Mouse (Mus musculus): ENCODE measurements around the gene Pde3a.

The Pde3a gene

GRCm38 (mm10) chr6:141248691-141249584 lies at the start of gene Pde3a:
TSS of gene Pde3a (plus strand) at chr6:141249269.
- DNase-seq = peak in 1 of 2 experiments; percentile 16

- DNase-seq = no peak
Observed at GRCm38 (mm10) chr6:141200173-141200615, 48.9 kb upstream of the Pde3a start.

- no peak for DNase-seq
Observed at GRCm38 (mm10) chr6:141207531-141207930, 41.5 kb upstream of the Pde3a start.

- DNase-seq = no peak
Observed at GRCm38 (mm10) chr6:141208283-141208872, 40.7 kb upstream of the Pde3a start.

GRCm38 (mm10) chr6:141210021-141210420 lies 39.0 kb upstream of the Pde3a start:
- no peak for DNase-seq

GRCm38 (mm10) chr6:141221081-141221480 lies 28.0 kb upstream of the Pde3a start:
- peak; percentile 38 to 59 for DNase-seq

- DNase-seq = no peak
Observed at GRCm38 (mm10) chr6:141226851-141227657, 22.0 kb upstream of the Pde3a start.

- DNase-seq = no peak
Observed at GRCm38 (mm10) chr6:141227658-141228005, 21.4 kb upstream of the Pde3a start.

- no peak for DNase-seq
Observed at GRCm38 (mm10) chr6:141232756-141233382, 16.2 kb upstream of the Pde3a start.

- no peak for DNase-seq
Observed at GRCm38 (mm10) chr6:141241809-141242208, 7.3 kb upstream of the Pde3a start.

GRCm38 (mm10) chr6:141245089-141245488 lies 4.0 kb upstream of the Pde3a start:
- DNase-seq = no peak

- peak; percentile 72 to 78 for DNase-seq
Observed at GRCm38 (mm10) chr6:141246391-141246790, 2.7 kb upstream of the Pde3a start.

GRCm38 (mm10) chr6:141248081-141248480 lies 988 bp upstream of the Pde3a start:
- peak in 1 of 2 experiments; percentile 19 for DNase-seq

GRCm38 (mm10) chr6:141249585-141250295 lies 671 bp downstream of the Pde3a start:
- peak; percentile 57 to 71 for DNase-seq

GRCm38 (mm10) chr6:141250296-141250629 lies 1.2 kb downstream of the Pde3a start:
- peak; percentile 40 to 63 for DNase-seq

GRCm38 (mm10) chr6:141250984-141251383 lies 1.9 kb downstream of the Pde3a start:
- DNase-seq = no peak

GRCm38 (mm10) chr6:141252520-141252919 lies 3.5 kb downstream of the Pde3a start:
- DNase-seq = no peak

GRCm38 (mm10) chr6:141254956-141255355 lies 5.9 kb downstream of the Pde3a start:
- no peak for DNase-seq

GRCm38 (mm10) chr6:141256896-141257295 lies 7.8 kb downstream of the Pde3a start:
- DNase-seq = no peak

GRCm38 (mm10) chr6:141257434-141258202 lies 8.5 kb downstream of the Pde3a start:
- DNase-seq = no peak

GRCm38 (mm10) chr6:141265257-141265656 lies 16.2 kb downstream of the Pde3a start:
- DNase-seq = no peak
